Mouse (Mus musculus): ENCODE measurements around the gene Nr1i2. TPM values are rescaled to one million over a fixed set of nuclear protein-coding genes. Genes with fewer than 3 reads are reported as not detected.
"Not testable (repeated sequence)": the region's sequence is repeated elsewhere in the genome, so short reads cannot be mapped to it uniquely, and the experiment has no call there.

Nr1i2 gene
- total and polyA plus RNA-seq, 2 experiments: 45.8 to 72.3 TPM

DNA sequence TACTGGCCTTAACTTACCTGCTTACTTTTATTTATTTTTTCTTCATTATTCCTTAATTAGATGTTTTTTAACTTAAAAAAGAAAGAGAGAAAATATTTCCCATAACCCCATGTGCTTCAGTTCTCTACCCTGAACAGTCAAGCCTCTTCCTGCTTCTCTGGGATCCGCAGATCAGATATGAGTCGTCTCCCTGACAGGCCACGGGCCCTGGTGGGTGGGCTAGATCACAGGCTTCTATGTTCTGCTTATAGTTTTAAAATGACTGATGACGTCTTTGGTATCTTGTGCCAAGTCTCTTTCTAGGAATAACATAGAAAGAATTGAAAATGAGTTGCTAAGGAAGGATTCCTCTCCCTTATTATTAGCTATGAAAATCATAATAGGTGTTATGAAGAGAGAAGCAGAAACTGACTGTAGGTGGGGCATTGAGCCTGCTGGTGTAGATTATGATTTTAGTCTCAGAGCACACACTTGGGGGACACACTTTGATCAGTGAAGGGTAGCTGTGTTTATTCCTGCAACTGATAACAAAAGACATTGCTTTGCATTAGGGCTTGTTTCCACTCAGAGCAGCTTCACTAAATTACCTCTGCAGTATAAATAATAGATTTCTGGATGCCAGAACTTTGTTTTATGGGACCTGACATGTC, 57.6 kb downstream of the Nr1i2 start:
- H3K27me3 ChIP-seq (ENCODE audit: control insufficient read depth, insufficient read depth, low read length): no peaks in the 10 kb centered on the region
- TF ChIP-seq CTCF (IDR thresholded peaks at IDR 0.05; ENCODE audit: low read depth, low read length) (no peak), POLR2A (IDR thresholded peaks at IDR 0.05; ENCODE audit: extremely low read depth, insufficient read depth, low read length) (no peak)
- H3K4me1 ChIP-seq (ENCODE audit: control insufficient read depth, insufficient read depth, low read length): no peaks in the 10 kb centered on the region
- H3K27ac ChIP-seq (replicated peaks; ENCODE audit: insufficient read depth, low read depth, low read length): no peak overlapping the region
- H3K79me2 ChIP-seq (ENCODE audit: control insufficient read depth, insufficient read depth, low read length): no peaks in the 10 kb centered on the region
- H3K36me3 ChIP-seq (ENCODE audit: control insufficient read depth, insufficient read depth, low read length): peaks cover 12% of the 10 kb centered on the region
- no peak overlapping the region for H3K4me3 ChIP-seq (ENCODE audit: insufficient read depth, low read depth, low read length)
- 73% methylated on average over 4 of the region's 4 CpGs for WGBS
- no peak overlapping the region for H3K9ac ChIP-seq (ENCODE audit: low read depth, low read length)
- DNase-seq (ENCODE audit: extremely low read depth, low read depth, low spot score): no peak

DNA sequence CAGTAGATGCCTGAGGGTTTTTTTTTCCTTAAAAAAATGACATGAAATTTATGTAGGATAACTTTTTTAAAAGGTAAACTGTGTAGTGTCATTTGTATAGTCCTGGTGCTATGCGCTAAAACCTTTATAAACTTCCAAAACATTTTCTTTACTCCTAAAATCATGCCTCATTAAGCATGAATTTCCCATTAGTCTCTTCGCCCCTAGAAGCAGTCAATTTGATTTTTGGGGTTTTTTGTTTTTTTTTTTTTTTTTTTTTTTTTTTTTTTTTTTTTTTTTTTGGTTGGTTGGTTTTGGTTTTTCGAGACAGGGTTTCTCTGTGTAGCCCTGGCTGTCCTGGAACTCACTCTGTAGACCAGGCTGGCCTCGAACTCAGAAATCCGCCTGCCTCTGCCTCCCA, 72.1 kb downstream of the Nr1i2 start:
- not testable (repeated sequence) for H3K9ac ChIP-seq (ENCODE audit: low read depth, low read length); H3K4me3 ChIP-seq (ENCODE audit: insufficient read depth, low read depth, low read length); H3K79me2 ChIP-seq (ENCODE audit: control insufficient read depth, insufficient read depth, low read length); H3K27me3 ChIP-seq (ENCODE audit: control insufficient read depth, insufficient read depth, low read length); DNase-seq (ENCODE audit: extremely low read depth, low read depth, low spot score); H3K4me1 ChIP-seq (ENCODE audit: control insufficient read depth, insufficient read depth, low read length); H3K27ac ChIP-seq (replicated peaks; ENCODE audit: insufficient read depth, low read depth, low read length)
- WGBS: 97% methylated on average over 5 of the region's 5 CpGs
- H3K36me3 ChIP-seq (ENCODE audit: control insufficient read depth, insufficient read depth, low read length): peaks cover 32% of the 10 kb centered on the region

DNA sequence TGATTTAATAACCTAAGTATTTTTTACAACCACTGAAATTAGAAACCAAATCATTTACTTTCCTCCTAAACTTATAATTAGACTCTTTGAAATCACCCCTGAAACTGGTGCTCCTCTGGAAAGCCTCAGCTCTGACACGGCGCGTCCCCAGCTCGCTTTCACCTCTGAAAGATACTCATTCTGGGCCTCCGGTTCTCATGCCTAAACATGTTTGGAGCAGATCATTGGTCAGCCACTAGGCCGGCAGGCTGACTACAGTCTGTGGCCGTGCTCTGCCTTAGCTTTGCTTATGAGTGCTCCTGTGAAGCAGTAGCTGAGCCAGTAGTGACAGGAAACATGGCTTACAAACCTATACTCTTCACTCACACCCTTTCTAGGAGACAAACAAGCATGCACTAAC, 89.4 kb downstream of the Nr1i2 start:
- Histone ChIP-seq H3K4me3 (ENCODE audit: insufficient read depth, low read depth, low read length) (no peak overlapping the region), H3K27ac (replicated peaks; ENCODE audit: insufficient read depth, low read depth, low read length) (no peak overlapping the region), H3K36me3 (ENCODE audit: control insufficient read depth, insufficient read depth, low read length) (peaks cover 20% of the 10 kb centered on the region), H3K4me1 (ENCODE audit: control insufficient read depth, insufficient read depth, low read length) (no peaks in the 10 kb centered on the region), H3K27me3 (ENCODE audit: control insufficient read depth, insufficient read depth, low read length) (no peaks in the 10 kb centered on the region), H3K9ac (ENCODE audit: low read depth, low read length) (no peak overlapping the region), H3K79me2 (ENCODE audit: control insufficient read depth, insufficient read depth, low read length) (peaks cover 9% of the 10 kb centered on the region; the same call in 1 of the 2 replicates)
- WGBS: 95% methylated on average over 7 of the region's 7 CpGs
- DNase-seq (ENCODE audit: extremely low read depth, low read depth, low spot score): no peak
- no peak for TF ChIP-seq POLR2A (IDR thresholded peaks at IDR 0.05; ENCODE audit: extremely low read depth, insufficient read depth, low read length)
- no peak for TF ChIP-seq CTCF (IDR thresholded peaks at IDR 0.05; ENCODE audit: low read depth, low read length)

Other genes with a start within 250 kb of the Nr1i2 start
- gene Gsk3b, start 205.8 kb downstream of the Nr1i2 start, total RNA-seq (2014; rRNA removed): 11.8 and 13.4 TPM in 2 replicates
- 4.8 and 5.8 TPM in 2 replicates for gene Gsk3b, start 205.8 kb downstream of the Nr1i2 start, polyA plus RNA-seq (2012; rRNA removed)
- gene Maats1, start 47.3 kb upstream of the Nr1i2 start, total RNA-seq (2014; rRNA removed): not detected in 2 replicates
- gene Maats1, start 47.3 kb upstream of the Nr1i2 start, polyA plus RNA-seq (2012; rRNA removed): not detected in 2 replicates
- gene Cox17, start 52.2 kb upstream of the Nr1i2 start, total RNA-seq (2014; rRNA removed): 56.6 and 69.9 TPM in 2 replicates
- 39.4 and 46.7 TPM in 2 replicates for gene Cox17, start 52.2 kb upstream of the Nr1i2 start, polyA plus RNA-seq (2012; rRNA removed)
- not detected in 2 replicates for gene Gm21987, start 52.2 kb upstream of the Nr1i2 start, total RNA-seq (2014; rRNA removed)
- gene Gm21987, start 52.2 kb upstream of the Nr1i2 start, polyA plus RNA-seq (2012; rRNA removed): not detected in 2 replicates
- gene Popdc2, start 67.4 kb upstream of the Nr1i2 start, total RNA-seq (2014; rRNA removed): 0.18 TPM in 1 of 2 replicates, not detected in the other
- 0.18 and 0.73 TPM in 2 replicates for gene Popdc2, start 67.4 kb upstream of the Nr1i2 start, polyA plus RNA-seq (2012; rRNA removed)
- 70.6 and 82.1 TPM in 2 replicates for gene Pla1a, start 138.3 kb upstream of the Nr1i2 start, total RNA-seq (2014; rRNA removed)
- 46.9 and 55.2 TPM in 2 replicates for gene Pla1a, start 138.3 kb upstream of the Nr1i2 start, polyA plus RNA-seq (2012; rRNA removed)
- gene Adprh, start 157.9 kb upstream of the Nr1i2 start, total RNA-seq (2014; rRNA removed): 1.9 and 2.8 TPM in 2 replicates
- gene Adprh, start 157.9 kb upstream of the Nr1i2 start, polyA plus RNA-seq (2012; rRNA removed): 8.0 and 8.5 TPM in 2 replicates
- 0.28 and 0.67 TPM in 2 replicates for gene Cd80, start 160.7 kb upstream of the Nr1i2 start, total RNA-seq (2014; rRNA removed)
- 0.29 TPM in 1 of 2 replicates, not detected in the other for gene Cd80, start 160.7 kb upstream of the Nr1i2 start, polyA plus RNA-seq (2012; rRNA removed)
- 29.7 and 35.7 TPM in 2 replicates for gene Timmdc1, start 227.8 kb upstream of the Nr1i2 start, total RNA-seq (2014; rRNA removed)
- gene Timmdc1, start 227.8 kb upstream of the Nr1i2 start, polyA plus RNA-seq (2012; rRNA removed): 30.4 and 34.1 TPM in 2 replicates

Data from liver, adult 2 months (tissue).